Mouse (Mus musculus): ENCODE measurements around the gene Draxin. TPM values are rescaled to one million over a fixed set of nuclear protein-coding genes. Genes with fewer than 3 reads are reported as not detected.
"Not testable (repeated sequence)": the region's sequence is repeated elsewhere in the genome, so short reads cannot be mapped to it uniquely, and the experiment has no call there.

Draxin gene
- polyA plus RNA-seq, 1 experiment from 2014 or later: 16.7 TPM

DNA sequence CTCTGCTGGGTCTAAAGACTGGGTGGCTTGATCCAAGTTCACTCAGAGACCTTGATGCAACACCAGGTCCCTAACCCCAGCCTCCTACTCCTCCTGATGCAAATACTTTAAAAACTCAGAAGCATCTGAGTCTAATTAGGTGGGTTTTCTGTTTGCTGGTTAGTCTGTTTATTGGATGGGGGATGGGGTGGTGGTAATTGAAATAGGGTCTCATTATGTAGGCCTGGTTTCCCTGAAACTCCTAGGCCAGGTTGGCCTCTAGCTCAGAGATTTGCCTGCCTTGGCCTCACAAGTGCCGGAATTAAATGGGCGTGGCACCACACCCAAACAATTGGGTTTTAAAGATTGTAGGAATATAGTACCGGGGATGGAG, 7.8 kb downstream of the Draxin start:
- Histone ChIP-seq H3K9ac (replicated peaks) (no peak overlapping the region; the same call in 1 of the 2 replicates), H3K27ac (replicated peaks) (peak overlapping the region; percentile 72), H3K9me3 (no peaks in the 10 kb centered on the region), H3K4me2 (replicated peaks) (peak overlapping the region; percentile 12; the same call in 1 of the 2 replicates), H3K4me3 (no peak overlapping the region), H3K36me3 (no peaks in the 10 kb centered on the region), H3K27me3 (0 out of 2 replicates have a peak, but pooled peaks cover 2% of the 10 kb centered on the region), H3K4me1 (peaks cover 37% of the 10 kb centered on the region)
- 69% methylated on average over 3 of the region's 3 CpGs for WGBS
- ATAC-seq (ENCODE audit: low FRiP score, low read depth): no peak; the same call in 1 of the 2 replicates

DNA sequence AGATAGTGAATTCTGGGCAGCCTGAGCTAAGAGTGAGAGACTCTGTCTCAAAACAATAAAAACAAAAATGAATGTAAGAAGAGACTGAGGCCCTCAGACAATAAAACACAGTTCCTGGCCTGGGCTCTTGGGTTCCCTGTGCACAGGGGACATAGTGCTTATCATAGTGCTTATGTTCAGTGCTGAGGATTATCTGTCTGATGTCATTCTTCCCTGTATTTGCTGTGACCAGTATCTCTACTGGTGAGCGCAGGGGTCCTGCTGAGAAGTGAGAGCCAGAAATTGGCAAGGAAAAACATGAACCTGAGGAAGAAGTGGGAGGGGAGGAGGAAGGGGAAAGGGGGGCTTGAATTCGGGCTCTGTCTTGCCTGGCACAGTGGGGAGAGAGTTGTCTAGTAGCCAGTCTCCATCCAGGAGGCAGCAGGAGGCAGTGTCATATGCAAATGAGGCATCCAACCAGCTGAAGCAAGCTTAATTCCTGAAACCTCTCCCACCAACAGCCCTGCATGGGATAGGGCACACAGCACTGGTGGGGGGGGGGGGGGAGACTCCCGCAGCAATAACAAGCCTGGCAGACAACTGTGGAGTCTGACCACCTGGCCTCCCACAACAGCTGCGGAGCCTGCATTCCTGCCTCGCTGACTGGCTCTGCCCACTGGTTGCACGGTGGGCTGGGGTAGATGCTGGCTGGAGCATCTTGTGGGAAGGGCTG, 8.4 kb downstream of the Draxin start:
- no peak overlapping the region; the same call in 1 of the 2 replicates for H3K9ac ChIP-seq (replicated peaks)
- no peaks in the 10 kb centered on the region for H3K36me3 ChIP-seq
- ATAC-seq (ENCODE audit: low FRiP score, low read depth): peak; percentile 86
- WGBS: 7% methylated on average over 6 of the region's 6 CpGs
- 0 out of 2 replicates have a peak, but pooled peaks cover under 1% of the 10 kb centered on the region for H3K27me3 ChIP-seq
- H3K4me3 ChIP-seq: no peak overlapping the region
- H3K9me3 ChIP-seq: no peaks in the 10 kb centered on the region; the same call in 1 of the 2 replicates
- peak overlapping the region; percentile 12; the same call in 1 of the 2 replicates for H3K4me2 ChIP-seq (replicated peaks)
- H3K27ac ChIP-seq (replicated peaks): peak overlapping the region; percentile 72
- peaks cover 36% of the 10 kb centered on the region for H3K4me1 ChIP-seq

DNA sequence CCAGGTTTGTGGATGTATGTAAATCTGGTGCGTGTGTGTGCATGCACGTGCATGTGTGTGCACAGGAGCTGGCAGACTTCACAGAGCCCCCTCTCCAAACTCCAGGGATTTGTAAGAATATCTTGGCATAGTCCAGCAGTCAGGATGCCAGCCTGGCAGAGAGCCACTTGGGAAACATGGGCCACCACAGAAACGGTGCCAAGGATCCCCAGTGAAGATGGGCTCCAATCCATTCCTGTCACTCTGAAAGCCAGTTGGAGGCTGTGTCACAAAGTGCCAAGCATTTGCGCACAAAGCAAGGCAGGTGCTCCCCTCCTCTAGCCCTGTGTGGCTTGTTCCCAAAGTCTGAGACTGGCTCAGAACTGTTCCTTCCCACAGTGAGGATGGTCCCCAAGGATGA, 9.1 kb downstream of the Draxin start:
- ATAC-seq (ENCODE audit: low FRiP score, low read depth): no peak
- Histone ChIP-seq H3K9me3 (no peaks in the 10 kb centered on the region; the same call in 1 of the 2 replicates), H3K4me2 (replicated peaks) (no peak overlapping the region), H3K27me3 (no peaks in the 10 kb centered on the region), H3K4me1 (peaks cover 28% of the 10 kb centered on the region), H3K27ac (replicated peaks) (0 out of 2 replicates have a peak overlapping the region, but pooled peaks have one; percentile 72), H3K4me3 (no peak overlapping the region), H3K36me3 (no peaks in the 10 kb centered on the region), H3K9ac (replicated peaks) (no peak overlapping the region)
- 82% methylated on average over 4 of the region's 4 CpGs for WGBS

DNA sequence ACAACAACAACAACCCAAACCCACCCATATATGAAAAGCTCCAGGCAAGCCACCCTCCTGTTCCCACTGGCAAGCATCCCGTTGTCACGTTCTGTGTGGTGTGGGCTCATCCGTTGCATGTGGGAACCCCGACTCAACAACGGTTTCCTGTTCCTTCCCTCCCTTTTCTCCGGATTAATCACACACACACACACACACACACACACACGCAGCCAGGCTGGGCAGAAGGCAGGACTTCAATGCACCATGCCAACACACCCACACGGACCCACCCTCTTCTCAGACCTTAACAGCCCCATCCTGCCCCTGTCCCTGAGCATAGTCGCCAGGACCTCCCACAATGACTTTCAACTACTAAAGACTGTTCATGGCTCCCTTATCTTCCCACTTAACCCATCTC, 9.9 kb downstream of the Draxin start:
- H3K9me3 ChIP-seq: no peaks in the 10 kb centered on the region; the same call in 1 of the 2 replicates
- no peak for ATAC-seq (ENCODE audit: low FRiP score, low read depth)
- H3K9ac ChIP-seq (replicated peaks): no peak overlapping the region
- H3K27me3 ChIP-seq: no peaks in the 10 kb centered on the region; the same call in 1 of the 2 replicates
- H3K4me1 ChIP-seq: peaks cover 31% of the 10 kb centered on the region
- no peak overlapping the region for H3K27ac ChIP-seq (replicated peaks)
- no peak overlapping the region for H3K4me3 ChIP-seq
- H3K36me3 ChIP-seq: 0 out of 2 replicates have a peak, but pooled peaks cover 3% of the 10 kb centered on the region
- H3K4me2 ChIP-seq (replicated peaks): no peak overlapping the region
- WGBS: 85% methylated on average over 9 of the region's 9 CpGs

DNA sequence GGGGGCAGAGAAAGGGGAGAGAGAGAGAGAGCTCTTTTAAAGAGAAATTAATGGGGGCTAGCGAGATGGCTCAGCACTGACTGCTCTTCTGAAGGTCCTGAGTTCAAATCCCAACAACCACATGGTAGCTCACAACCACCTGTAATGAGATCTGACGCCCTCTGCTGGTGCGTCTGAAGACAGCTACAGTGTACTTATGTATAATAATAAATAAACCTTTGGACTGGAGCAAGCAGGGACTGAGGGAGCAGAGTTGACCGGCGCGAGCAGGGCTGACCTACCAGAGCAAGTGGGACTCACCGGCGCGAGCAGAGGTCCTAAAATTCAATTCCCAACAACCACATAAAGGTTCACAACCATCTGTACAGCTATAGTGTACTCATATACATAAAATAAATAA, 10.9 kb downstream of the Draxin start:
- not testable (repeated sequence) for H3K4me2 ChIP-seq (replicated peaks); H3K27ac ChIP-seq (replicated peaks); H3K9me3 ChIP-seq; H3K4me3 ChIP-seq; H3K9ac ChIP-seq (replicated peaks); H3K27me3 ChIP-seq; H3K36me3 ChIP-seq; ATAC-seq (ENCODE audit: low FRiP score, low read depth)
- peaks cover 37% of the 10 kb centered on the region for H3K4me1 ChIP-seq
- 87% methylated on average over 9 of the region's 9 CpGs for WGBS

DNA sequence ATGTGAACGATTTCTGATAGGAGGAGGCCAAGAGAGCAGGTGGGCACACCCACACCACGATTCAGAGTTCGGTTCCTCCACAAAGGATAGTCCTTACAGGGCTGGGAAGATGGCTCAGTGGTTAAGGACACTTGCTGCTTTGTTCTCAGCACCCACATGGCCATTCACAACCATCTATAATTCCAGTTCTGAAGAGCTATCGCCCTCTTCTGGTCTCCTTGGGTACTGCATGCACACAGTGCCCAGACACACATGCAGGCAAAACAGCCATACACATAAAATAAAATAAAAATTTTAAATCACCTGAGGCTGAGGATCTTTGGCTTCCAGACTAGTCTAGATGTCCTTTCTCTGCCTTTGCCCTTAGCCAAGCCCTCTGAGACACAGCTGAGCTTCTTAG, 13.1 kb downstream of the Draxin start:
- no peak overlapping the region for H3K9ac ChIP-seq (replicated peaks)
- no peak for ATAC-seq (ENCODE audit: low FRiP score, low read depth)
- peaks cover 2% of the 10 kb centered on the region; the same call in 1 of the 2 replicates for H3K27me3 ChIP-seq
- H3K4me1 ChIP-seq: peaks cover 24% of the 10 kb centered on the region
- no peak overlapping the region for H3K27ac ChIP-seq (replicated peaks)
- peaks cover 21% of the 10 kb centered on the region for H3K36me3 ChIP-seq
- H3K4me3 ChIP-seq: no peak overlapping the region
- H3K9me3 ChIP-seq: no peaks in the 10 kb centered on the region; the same call in 1 of the 2 replicates
- no peak overlapping the region for H3K4me2 ChIP-seq (replicated peaks)
- WGBS: 77% methylated on average over 4 of the region's 4 CpGs

DNA sequence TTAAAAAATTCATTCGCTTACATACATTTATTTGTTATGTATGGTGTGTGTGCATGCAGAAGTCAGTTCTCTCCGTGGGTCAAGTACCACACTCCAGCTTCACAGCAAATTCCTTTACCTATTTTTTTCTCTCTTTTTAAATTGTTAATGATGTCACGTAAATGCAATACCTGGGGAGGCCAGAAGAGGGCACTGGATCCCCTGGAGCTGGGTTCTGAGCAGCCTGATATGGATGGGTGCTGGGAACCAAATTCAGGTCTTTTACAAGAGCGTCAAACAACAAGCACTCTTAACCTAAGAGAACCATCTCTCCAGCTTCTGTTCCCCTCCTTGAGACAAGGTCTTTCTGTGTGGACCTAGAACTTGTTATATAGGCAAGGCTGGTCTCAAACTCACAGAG, 13.8 kb downstream of the Draxin start:
- Histone ChIP-seq H3K4me1 (peaks cover 17% of the 10 kb centered on the region), H3K27ac (replicated peaks) (no peak overlapping the region), H3K36me3 (peaks cover 27% of the 10 kb centered on the region), H3K9ac (replicated peaks) (no peak overlapping the region), H3K27me3 (peaks cover 2% of the 10 kb centered on the region), H3K4me2 (replicated peaks) (no peak overlapping the region), H3K4me3 (no peak overlapping the region), H3K9me3 (no peaks in the 10 kb centered on the region; the same call in 1 of the 2 replicates)
- WGBS: 71% methylated on average over 4 of the region's 4 CpGs
- no peak for ATAC-seq (ENCODE audit: low FRiP score, low read depth)

DNA sequence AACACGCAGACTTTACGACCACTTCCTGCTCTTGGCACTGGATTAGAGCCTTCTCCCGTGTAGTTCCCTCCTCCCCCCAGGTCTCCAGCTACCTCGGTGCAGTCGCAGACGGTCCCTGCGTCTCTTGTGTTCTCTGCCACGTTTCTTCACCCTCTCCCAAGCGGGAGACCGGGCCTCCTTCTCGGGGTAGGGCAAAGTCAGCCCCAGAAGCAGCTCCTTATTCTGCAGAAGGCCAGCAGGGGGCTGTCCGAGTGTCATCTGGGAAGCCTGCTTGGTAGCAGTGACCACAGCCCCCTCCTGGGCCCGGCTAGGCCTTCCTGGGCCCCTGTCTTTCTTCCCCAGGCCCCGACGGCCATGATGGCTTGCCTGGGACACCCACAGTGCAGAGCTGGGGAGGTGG, 15.0 kb downstream of the Draxin start:
- Histone ChIP-seq H3K9me3 (no peaks in the 10 kb centered on the region; the same call in 1 of the 2 replicates), H3K27ac (replicated peaks) (peak overlapping the region; percentile 80), H3K36me3 (peaks cover 37% of the 10 kb centered on the region), H3K9ac (replicated peaks) (peak overlapping the region; percentile 24), H3K4me1 (peaks cover 10% of the 10 kb centered on the region), H3K4me2 (replicated peaks) (0 out of 2 replicates have a peak overlapping the region, but pooled peaks have one; percentile 0), H3K4me3 (no peak overlapping the region), H3K27me3 (peaks cover 2% of the 10 kb centered on the region)
- WGBS: 3% methylated on average over 15 of the region's 15 CpGs
- ATAC-seq (ENCODE audit: low FRiP score, low read depth): peak; percentile 34

DNA sequence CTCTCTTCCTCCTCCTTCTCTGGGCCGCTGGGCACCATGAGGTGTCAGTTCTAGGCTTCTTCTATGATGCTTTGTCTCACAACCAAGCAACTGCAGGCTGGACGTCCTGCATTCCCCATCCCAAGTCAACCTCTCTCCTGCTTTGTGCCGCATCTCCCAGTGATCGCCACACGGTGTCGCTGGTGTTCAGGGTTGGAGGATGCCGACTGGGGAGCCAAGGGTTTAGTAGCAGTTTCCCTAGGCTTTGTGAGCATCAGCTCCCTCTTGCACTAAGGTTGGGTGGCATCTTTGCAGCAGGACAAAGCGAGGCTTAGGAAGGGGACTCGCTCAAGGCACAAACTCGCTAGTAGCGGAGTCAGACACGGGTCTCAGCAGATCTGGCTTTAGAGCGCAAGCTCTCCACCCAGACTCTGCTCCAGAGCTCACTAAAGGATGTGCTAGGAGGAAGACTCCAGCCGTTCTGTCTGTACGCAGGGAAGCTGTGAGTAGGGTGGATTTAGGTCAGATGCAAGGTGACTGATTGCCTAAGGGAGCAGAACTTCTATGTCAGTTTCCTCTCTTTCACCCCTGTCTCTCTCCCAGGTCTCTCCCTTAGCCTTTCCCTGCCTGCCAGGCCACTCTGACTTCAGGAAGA, 15.6 kb downstream of the Draxin start:
- Histone ChIP-seq H3K4me1 (peaks cover 10% of the 10 kb centered on the region), H3K27ac (replicated peaks) (peak overlapping the region; percentile 80), H3K27me3 (peaks cover 2% of the 10 kb centered on the region), H3K4me3 (no peak overlapping the region), H3K4me2 (replicated peaks) (peak overlapping the region; percentile 16; the same call in 1 of the 2 replicates), H3K9ac (replicated peaks) (peak overlapping the region; percentile 24), H3K9me3 (no peaks in the 10 kb centered on the region; the same call in 1 of the 2 replicates), H3K36me3 (peaks cover 43% of the 10 kb centered on the region)
- WGBS: 5% methylated on average over 15 of the region's 15 CpGs
- peak; percentile 78 for ATAC-seq (ENCODE audit: low FRiP score, low read depth)

DNA sequence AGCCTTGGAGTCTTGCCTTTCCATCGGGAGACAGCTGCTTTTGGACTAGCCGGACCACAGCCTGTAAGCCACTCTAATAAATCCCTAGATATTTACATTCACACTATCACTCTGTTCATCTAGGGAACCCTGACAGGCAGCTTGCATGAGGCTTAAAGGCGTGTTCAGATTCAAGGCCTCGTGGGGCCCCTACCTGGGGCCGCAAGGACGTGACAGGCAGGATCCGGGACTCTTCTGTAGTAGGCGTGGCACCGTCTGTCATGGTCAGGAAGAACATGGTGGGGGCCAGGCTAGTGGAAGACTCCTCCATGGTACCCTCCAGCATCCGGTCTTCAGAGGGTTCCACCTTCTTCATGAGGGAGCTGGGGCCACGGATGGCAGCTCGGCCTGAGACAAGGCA, 18.0 kb downstream of the Draxin start:
- peaks cover 10% of the 10 kb centered on the region for H3K4me1 ChIP-seq
- H3K4me3 ChIP-seq: no peak overlapping the region
- peaks cover 2% of the 10 kb centered on the region for H3K27me3 ChIP-seq
- H3K9me3 ChIP-seq: no peaks in the 10 kb centered on the region; the same call in 1 of the 2 replicates
- H3K9ac ChIP-seq (replicated peaks): 0 out of 2 replicates have a peak overlapping the region, but pooled peaks have one; percentile 6
- ATAC-seq (ENCODE audit: low FRiP score, low read depth): no peak
- H3K36me3 ChIP-seq: peaks cover 66% of the 10 kb centered on the region
- 85% methylated on average over 12 of the region's 12 CpGs for WGBS
- no peak overlapping the region for H3K4me2 ChIP-seq (replicated peaks)
- H3K27ac ChIP-seq (replicated peaks): no peak overlapping the region

DNA sequence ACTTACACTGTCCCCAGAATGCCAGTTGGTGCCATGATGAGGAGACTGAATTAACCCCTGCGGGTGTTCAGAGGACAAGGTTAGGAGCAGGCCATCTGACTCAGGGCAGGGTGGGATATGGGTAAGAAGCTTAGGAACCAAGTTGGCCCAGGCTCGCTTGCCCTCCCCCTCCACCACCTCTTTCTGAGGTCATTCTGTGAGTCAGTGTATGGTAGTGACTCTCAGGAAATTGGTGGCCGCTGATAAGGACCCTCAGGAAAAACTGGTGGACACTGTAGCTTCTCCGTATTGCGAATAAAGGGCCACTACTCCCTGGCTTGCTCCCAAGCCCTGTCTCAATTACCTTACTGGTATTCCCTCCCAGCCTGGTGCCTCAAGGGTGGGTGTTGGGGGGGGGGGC, 21.3 kb downstream of the Draxin start:
- H3K36me3 ChIP-seq: peaks cover 86% of the 10 kb centered on the region
- H3K27ac ChIP-seq (replicated peaks): no peak overlapping the region
- no peak for ATAC-seq (ENCODE audit: low FRiP score, low read depth)

DNA sequence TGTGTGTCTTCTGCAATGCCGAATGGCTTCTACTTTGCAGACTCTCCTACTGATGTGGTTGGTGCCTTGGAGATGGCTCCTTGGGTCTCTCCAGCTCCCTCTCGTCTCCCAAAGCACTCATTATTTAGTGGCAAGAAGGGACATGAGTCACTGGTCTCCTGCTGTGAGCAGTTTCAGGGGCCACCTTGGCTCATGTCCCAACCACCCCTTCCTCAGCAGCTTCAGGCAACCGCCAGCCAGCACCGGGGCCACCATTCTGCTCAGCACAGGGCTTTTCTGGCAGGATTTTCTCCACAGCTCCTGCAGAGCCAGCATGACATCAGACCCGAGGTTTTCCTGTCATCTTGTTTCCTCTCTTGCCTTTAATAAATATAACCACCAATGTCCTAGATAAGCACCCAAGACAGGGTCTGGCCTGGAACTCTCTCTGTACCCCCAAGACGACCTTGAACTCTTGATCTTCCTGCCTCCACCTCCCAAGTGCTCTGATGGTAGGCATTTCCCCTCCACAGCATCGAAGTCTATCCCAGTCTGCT, 21.9 kb downstream of the Draxin start:
- no peaks in the 10 kb centered on the region; the same call in 1 of the 2 replicates for H3K27me3 ChIP-seq
- 82% methylated on average over 7 of the region's 7 CpGs for WGBS
- H3K4me3 ChIP-seq: no peak overlapping the region
- no peaks in the 10 kb centered on the region for H3K9me3 ChIP-seq
- ATAC-seq (ENCODE audit: low FRiP score, low read depth): no peak
- no peak overlapping the region for H3K27ac ChIP-seq (replicated peaks)
- no peak overlapping the region for H3K9ac ChIP-seq (replicated peaks)
- no peaks in the 10 kb centered on the region; the same call in 1 of the 2 replicates for H3K4me1 ChIP-seq
- peaks cover 80% of the 10 kb centered on the region for H3K36me3 ChIP-seq
- no peak overlapping the region for H3K4me2 ChIP-seq (replicated peaks)

More for the DNA sequence above, 21.3 kb downstream of the Draxin start:
- Histone ChIP-seq H3K4me1 (no peaks in the 10 kb centered on the region; the same call in 1 of the 2 replicates), H3K4me3 (no peak overlapping the region), H3K9me3 (no peaks in the 10 kb centered on the region), H3K4me2 (replicated peaks) (no peak overlapping the region), H3K9ac (replicated peaks) (no peak overlapping the region), H3K27me3 (peaks cover 2% of the 10 kb centered on the region; the same call in 1 of the 2 replicates)
- WGBS: 90% methylated on average over 5 of the region's 5 CpGs
